Mouse (Mus musculus): ENCODE results near the gene B3galt4.
"Not testable (repeated sequence)": the region's sequence is repeated elsewhere in the genome, so short reads cannot be mapped to it uniquely, and the experiment has no call there.

Gene B3galt4

GRCm38 (mm10) chr17:33904835-33905234 is 46.5 kb downstream of the B3galt4 start, which contains the start of gene Platr17:
Platr17 (plus strand) TSS chr17:33905135.
- not testable (repeated sequence) for DNase-seq (ENCODE audit: low read depth, low spot score)

GRCm38 (mm10) chr17:33903911-33904651 is 47.2 kb downstream of the B3galt4 start:
- DNase-seq (ENCODE audit: low read depth, low spot score) = not testable (repeated sequence)

- DNase-seq (ENCODE audit: low read depth, low spot score) = no peak
Measured at GRCm38 (mm10) chr17:33902491-33902890, 48.8 kb downstream of the B3galt4 start.

- DNase-seq (ENCODE audit: low read depth, low spot score) = no peak
Measured at GRCm38 (mm10) chr17:33902079-33902478, 49.2 kb downstream of the B3galt4 start.

- DNase-seq (ENCODE audit: low read depth, low spot score) = no peak
Measured at GRCm38 (mm10) chr17:33901653-33902052, 49.6 kb downstream of the B3galt4 start.

- DNase-seq (ENCODE audit: low read depth, low spot score) = no peak
Measured at GRCm38 (mm10) chr17:33900989-33901314, 50.3 kb downstream of the B3galt4 start.

GRCm38 (mm10) chr17:33900281-33900988 is 50.9 kb downstream of the B3galt4 start:
- DNase-seq (ENCODE audit: low read depth, low spot score) = no peak

All from brain, embryonic 18.5 days (tissue).